Mouse (Mus musculus) adrenal gland, postnatal 36 days (tissue): ENCODE measurements at regions not wholly inside any gene's neighbourhood (a gene's known extent, or its start where the extent isn't known, plus 50 kb on each side); places are given as distances from the start of the nearest gene placed in this dataset.
"Not testable (repeated sequence)": the region's sequence is repeated elsewhere in the genome, so short reads cannot be mapped to it uniquely, and the experiment has no call there.

Experiments
- DNase-seq, 2 experiments: peaks; one replicate each; pipeline ENCODE4 v3.0.0; 2021; ENCODE audit warnings: mixed read lengths in 1 of 2

DNA sequence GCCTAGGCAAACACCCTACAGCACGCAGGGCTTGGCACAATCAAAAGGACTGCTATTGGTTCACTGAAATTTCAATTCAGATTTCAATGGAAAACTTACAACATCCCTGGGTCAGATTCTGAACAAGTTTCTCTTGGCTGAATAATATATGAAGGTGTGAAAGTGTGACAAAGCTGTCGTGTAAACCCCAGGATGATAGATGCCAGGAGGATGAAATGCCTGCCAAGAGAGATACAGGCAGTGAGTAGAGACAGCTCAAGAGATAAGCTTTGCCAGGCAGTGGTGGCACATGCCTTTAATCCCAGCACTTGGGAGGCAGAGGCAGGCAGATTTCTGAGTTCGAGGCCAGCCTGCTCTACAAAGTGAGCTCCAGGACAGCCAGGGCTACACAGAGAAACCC is 159.7 kb upstream of the Oprm1 start:
- DNase-seq: not testable (repeated sequence)

GRCm38 (mm10) chr10:6647576-6647975 is 110.7 kb upstream of the Oprm1 start:
- DNase-seq: no peak

DNA sequence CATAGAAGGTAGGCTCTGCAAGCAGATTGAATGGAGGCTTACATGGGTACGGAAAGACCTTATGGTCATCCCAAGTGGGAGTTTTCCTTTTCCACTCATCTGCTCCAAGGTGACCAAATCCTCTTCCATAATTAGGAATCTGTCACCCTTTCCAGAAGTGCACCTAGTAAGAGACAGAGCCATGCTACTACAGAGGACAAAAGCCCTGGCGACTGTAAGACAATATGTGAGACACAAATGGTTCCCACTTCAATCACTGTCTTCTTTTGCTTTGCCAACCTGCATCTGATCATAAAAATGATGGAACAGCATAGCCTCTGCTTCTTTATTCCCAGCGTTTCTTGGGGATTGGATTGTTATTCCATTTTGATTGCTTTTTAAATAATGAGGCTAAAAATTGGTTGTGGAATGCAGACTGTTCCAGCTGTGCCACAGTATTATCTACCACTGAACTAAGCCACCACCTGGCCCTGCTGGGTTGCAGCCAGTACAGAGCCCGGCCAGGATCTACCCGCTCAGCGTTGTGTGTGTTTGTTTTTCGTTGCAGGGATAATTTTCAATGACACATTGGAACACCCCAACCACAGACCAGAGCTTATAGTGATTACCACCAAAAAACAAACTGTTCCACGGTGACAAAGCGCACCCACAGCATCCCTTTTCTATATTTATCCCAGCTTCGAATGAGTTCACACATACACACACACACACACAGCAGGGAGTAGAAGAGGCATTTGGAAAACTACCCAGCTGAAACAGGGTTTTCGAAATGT is 72.8 kb upstream of the Oprm1 start:
- DNase-seq: no peak

DNA sequence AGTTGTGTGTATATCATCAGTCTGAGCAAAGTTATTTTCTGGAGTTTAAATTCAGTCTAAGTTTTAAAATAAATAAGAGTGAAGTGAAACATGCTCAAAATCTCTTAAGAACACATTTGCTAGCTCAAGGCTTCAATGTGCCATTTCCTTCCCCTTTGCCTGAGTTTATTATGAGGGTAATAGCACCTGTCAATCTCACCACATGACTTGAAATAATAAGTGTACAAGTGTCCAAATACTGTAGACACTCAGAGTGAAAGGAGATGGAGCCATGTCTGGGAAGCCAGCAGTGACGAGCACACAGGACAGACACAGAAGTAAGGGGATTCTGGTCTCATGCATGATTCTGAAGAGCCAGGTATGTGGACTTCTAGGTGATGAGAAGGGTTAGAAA is 72.2 kb upstream of the Oprm1 start:
- no peak for DNase-seq
